Mouse (Mus musculus) adrenal gland, postnatal 14 days (tissue): Measurements from ENCODE around the gene Wdr66. TPM values are rescaled to one million over a fixed set of nuclear protein-coding genes. Genes with fewer than 3 reads are reported as not detected.
A peak's percentile ranks its signal among the peaks of the same experiment; 100 is the strongest.
"Not testable (repeated sequence)": the region's sequence is repeated elsewhere in the genome, so short reads cannot be mapped to it uniquely, and the experiment has no call there.

Experiments
- DNase-seq: peaks from one replicate; pipeline ENCODE4 v3.0.0; 2021; ENCODE audit warnings: mixed read lengths
- long read RNA-seq, 2 experiments: library from polyadenylated mRNA; stranded (forward); transcript quantifications; one replicate each; pipeline ENCODE4 v2.0.0; 2021
- total RNA-seq: library from RNA; stranded (reverse); gene quantifications from 2 replicates; pipeline ENCODE4 v1.2.3, GENCODE M21; 2021

The Wdr66 gene
- total RNA-seq, result 0.74 and 0.86 TPM in 2 replicates
- long read RNA-seq, experiment 1, result 0 reads
- long read RNA-seq, experiment 2, result 0 reads

DNA sequence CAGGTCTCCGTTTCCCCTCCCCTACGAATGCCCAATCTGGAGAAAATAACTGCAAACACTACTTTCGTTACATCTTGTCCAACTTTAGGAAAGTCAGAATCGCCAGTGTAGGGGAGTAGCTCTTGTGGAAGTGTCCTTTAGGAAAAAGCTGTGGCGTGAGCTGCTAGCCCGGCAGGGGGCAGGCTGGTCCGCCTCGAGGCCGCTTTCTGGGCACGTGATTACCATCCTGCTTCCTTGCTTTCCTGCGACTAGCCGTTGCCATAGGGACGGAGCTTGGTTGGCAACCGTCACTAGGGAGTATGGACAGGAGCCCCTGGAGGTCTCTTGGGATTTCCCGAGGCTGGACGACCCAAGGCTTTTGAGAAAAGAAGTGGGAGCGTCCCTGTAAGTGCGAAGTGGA, at the start of gene Wdr66:
Wdr66 (plus strand) TSS at position 269 of the 400 bp plus-strand sequence.
- DNase-seq, result peak; percentile 93

DNA sequence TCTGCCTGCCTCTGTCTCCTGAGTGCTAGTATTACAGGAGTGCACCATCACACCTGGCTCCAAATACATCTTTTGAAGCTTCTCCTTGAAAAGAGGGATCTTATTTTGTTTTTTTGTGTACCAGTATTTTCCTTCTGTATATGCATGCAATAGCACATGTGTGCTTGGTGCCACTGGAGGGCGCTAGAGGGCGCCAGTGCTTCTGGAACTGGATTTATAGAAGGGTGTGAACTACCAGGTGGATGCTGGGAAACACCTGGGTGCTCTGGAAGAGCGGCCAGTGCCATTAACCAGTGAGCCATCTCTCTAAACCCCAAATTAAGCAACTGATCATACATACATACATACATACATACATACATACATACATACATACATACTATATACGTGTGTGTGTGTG, 49.1 kb upstream of the Wdr66 start:
- not testable (repeated sequence) for DNase-seq

GRCm38 (mm10) chr5:123203591-123203990, 48.3 kb upstream of the Wdr66 start:
- not testable (repeated sequence) for DNase-seq

- DNase-seq, result not testable (repeated sequence)
These were observed 29.4 kb upstream of the Wdr66 start for GRCm38 (mm10) chr5:123222346-123223050.

GRCm38 (mm10) chr5:123223051-123223410, 28.9 kb upstream of the Wdr66 start:
- DNase-seq, result peak; percentile 46

DNA sequence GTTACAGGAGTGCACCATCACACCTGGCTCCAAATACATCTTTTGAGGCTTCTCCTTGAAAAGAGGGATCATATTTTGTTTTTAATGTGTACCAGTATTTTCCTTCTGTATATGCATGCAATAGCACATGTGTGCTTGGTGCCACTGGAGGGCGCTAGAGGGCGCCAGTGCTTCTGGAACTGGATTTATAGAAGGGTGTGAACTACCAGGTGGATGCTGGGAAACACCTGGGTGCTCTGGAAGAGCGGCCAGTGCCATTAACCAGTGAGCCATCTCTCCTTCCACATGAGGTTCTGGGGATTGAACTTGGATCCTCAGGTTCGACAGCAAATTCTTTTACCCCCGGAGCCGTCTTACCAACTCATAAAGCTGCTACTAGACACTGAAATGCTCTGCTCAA, 28.0 kb upstream of the Wdr66 start:
- not testable (repeated sequence) for DNase-seq

- no peak for DNase-seq
These were observed 25.1 kb upstream of the Wdr66 start for GRCm38 (mm10) chr5:123226851-123227250.

GRCm38 (mm10) chr5:123227762-123228523, 24.0 kb upstream of the Wdr66 start:
- peak; percentile 98 for DNase-seq

DNA sequence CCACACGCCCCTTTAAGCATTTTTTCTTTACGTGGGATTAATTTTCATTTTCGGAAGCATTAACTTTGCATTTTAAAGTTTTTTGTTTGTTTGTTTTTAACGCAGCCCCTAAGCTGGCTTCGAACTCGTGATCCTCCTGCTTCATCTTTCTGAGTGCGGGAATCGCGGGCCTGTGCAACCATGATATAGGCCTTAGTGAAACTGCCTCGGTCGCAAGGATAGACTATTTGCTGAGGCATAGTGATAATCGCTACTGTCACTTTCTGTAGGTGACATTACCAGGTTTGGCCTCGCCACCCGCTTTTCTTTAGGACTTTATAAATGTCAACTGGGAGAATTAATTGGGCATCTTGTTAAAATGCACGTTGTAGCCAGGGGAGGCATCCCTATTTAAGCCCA, 23.4 kb upstream of the Wdr66 start:
- DNase-seq, result no peak

DNA sequence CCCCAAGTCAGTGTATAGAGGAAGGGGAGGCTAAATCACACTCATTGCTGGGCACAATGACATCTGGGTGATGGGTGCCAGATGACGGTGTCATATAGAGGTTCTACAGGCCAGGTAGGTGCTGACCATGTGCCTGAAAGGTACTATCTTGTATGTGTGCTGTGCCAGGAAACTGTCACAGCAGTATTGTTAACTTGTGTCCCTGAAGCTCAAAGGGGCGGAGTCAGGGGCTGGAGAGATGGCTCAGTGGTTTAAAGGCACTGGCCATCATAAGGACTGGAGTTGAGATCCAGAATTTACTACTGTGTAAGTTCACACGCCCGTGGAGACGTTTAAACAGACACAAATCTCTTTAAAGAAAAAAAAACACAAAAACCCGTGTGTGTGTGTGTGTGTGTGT, 22.6 kb upstream of the Wdr66 start:
- DNase-seq, result peak; percentile 39

DNA sequence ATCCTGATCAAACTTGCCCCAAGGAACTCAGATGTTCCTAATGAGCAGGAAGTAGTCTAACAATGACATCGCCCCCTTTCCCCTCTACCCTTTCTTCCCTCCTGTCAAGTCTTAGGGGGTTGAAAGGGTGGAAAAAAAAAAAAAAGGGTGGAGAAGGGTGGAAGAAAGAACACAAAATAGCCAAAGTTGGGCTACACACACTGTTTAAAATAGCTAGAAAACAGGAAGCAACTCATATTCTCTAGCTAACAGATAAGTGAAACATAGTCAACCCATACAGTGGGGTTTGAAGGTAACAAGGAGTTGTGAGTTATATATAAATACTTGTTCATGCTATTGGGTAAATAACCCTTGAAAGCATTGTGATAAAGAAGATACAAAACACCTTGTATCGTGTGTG, 19.7 kb upstream of the Wdr66 start:
- DNase-seq, result no peak

DNA sequence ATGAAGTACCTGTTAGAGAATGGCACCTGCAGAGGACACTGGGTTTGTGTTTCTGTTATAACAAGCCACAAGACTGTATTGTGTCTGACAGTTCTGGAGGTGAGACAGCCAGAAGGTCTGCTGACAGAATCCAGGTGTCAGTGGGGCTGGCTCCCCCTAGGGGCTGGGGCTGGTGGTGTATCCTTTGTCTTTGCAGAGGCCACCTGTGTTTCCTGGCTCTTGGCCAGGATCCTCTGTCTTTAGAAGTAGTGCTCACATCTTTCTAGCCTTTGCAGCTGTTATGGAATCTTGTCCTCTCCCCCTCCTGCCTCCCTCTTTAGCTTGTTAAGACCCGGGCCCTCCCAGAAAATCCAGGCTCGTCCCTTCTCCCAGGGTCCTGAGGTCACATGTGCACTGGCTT, 16.2 kb upstream of the Wdr66 start:
- peak; percentile 65 for DNase-seq

- no peak for DNase-seq
These were observed 15.5 kb upstream of the Wdr66 start for GRCm38 (mm10) chr5:123236426-123236825.

DNA sequence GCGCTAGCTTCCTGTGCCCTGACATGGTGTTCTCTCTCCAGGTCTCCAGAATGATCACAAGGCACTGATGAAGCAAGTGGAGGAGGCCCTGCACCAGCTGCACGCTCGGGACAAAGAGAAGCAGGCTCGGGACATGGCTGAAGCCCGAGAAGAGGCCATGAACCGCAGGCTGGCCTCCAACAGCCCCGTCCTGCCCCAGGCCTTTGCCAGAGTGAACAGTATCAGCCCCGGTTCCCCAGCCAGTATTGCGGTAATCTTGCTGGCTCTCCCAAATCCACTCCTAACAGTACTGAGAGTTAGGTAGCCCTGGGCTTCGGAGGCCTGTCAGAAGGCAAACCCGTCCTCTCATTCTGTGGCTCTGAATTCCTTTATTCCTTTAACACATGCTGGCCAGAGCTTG, 12.4 kb upstream of the Wdr66 start:
- DNase-seq, result peak; percentile 42

- peak; percentile 78 for DNase-seq
These were observed 6.4 kb upstream of the Wdr66 start for GRCm38 (mm10) chr5:123245518-123245917.

DNA sequence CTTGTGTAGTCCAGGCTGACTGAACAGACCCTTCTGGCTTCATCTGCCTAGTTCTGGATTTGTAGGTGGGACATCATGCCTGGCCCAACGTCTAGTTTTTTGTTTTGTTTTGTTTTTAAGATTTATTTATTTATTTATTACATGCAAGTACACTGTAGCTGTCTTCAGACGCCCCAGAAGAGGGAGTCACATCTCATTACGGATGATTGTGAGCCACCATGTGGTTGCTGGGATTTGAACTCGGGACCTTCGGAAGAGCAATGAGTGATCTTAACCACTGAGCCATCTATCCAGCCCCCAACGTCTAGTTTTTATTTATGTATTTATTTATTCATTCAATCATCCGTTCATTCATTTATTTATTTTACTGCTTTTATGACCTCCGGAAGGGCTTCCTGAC, 512 bp upstream of the Wdr66 start:
- no peak for DNase-seq

GRCm38 (mm10) chr5:123256841-123257755, 5.2 kb downstream of the Wdr66 start:
- DNase-seq, result no peak

DNA sequence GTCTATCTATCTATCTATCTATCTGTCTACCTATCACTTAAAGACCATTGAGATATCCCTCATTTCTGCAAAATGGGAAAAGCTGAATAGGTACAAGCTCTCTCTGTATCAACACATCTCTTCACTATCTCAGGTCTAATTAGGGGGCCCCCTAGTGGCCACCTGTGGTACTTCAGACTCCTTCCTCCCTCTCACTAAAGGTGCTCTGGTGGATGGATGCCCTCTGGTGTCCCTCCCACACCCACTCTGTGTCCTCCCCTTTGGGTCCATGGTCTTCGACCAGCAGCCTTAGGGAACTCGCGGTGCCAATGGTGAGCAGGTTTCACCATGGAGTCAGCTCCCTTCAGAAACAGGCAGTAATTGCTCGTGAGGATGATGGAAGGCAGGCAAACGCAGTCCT, 7.1 kb downstream of the Wdr66 start:
- peak; percentile 63 for DNase-seq

DNA sequence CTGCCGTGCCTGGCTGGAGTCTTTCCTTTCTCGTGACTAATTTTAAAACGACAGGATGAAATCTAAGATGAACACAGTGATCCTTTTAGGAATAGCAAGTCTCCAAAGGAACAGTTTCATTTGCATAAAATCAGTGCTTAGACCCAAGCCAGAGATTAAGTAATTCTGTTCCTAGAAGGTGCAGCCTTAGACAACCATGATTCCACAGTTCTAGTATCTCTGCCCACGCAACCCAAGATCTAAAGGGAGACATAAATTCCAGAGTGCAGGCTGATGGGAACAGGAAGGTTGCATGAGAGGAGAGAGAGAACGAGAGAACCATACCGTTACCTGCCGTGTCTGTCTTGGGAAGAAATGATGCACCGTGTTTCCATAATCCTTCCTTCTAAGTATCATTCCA, 8.8 kb downstream of the Wdr66 start:
- DNase-seq, result no peak

GRCm38 (mm10) chr5:123266909-123267308, 15.0 kb downstream of the Wdr66 start:
- DNase-seq, result no peak

GRCm38 (mm10) chr5:123268477-123269474, 16.9 kb downstream of the Wdr66 start:
- DNase-seq, result no peak
